Mouse (Mus musculus): ENCODE measurements around the gene Babam2.

GRCm38 (mm10) chr5:31669984-31670383 lies 27.5 kb upstream of the Babam2 start:
- no peak for TF ChIP-seq CTCF (IDR thresholded peaks at IDR 0.05; ENCODE audit: low read depth, low read length)
- no peak for TF ChIP-seq POLR2A (IDR thresholded peaks at IDR 0.05; ENCODE audit: insufficient read depth, low read length)
- no peak for TF ChIP-seq EP300 (IDR thresholded peaks at IDR 0.05; ENCODE audit: insufficient read depth, low read depth, low read length)
